Mouse (Mus musculus): Measurements from ENCODE around the gene Mpped2. TPM values are rescaled to one million over a fixed set of nuclear protein-coding genes. Genes with fewer than 3 reads are reported as not detected.

Gene Mpped2
- total RNA-seq, 2 experiments from 2014 or later: 45.7 to 52.7 TPM

- intact Hi-C loops (cut with DNase I): loop anchor here (5.0 to 10.0 kb wide), 4 partner anchors 168 to 263 kb away; no protein-coding TSS in a partner anchor
- DNase-seq (ENCODE audit: extremely low spot score in 1 of 2, low spot score in 2 of 2): no peak
Observed at GRCm38 (mm10) chr2:106694567-106694885, 1.5 kb downstream of the Mpped2 start.

- intact Hi-C loops (cut with DNase I): loop anchor here (5.0 to 10.0 kb wide), 5 partner anchors 87 to 263 kb away; no protein-coding TSS in a partner anchor
- DNase-seq (ENCODE audit: extremely low spot score in 1 of 2, low spot score in 2 of 2): peak in 1 of 2 experiments; percentile 62
Observed at GRCm38 (mm10) chr2:106694886-106695733, 2.0 kb downstream of the Mpped2 start.

GRCm38 (mm10) chr2:106695734-106696022, 2.6 kb downstream of the Mpped2 start:
- DNase-seq (ENCODE audit: extremely low spot score in 1 of 2, low spot score in 2 of 2): no peak
- intact Hi-C loops (cut with DNase I): loop anchor here (5.0 to 10.0 kb wide), 2 partner anchors 87 to 181 kb away; no protein-coding TSS in a partner anchor

- intact Hi-C loops (cut with DNase I): loop anchor here (5.0 to 10.0 kb wide), 2 partner anchors 86 to 182 kb away; no protein-coding TSS in a partner anchor
- no peak for DNase-seq (ENCODE audit: extremely low spot score in 1 of 2, low spot score in 2 of 2)
Observed at GRCm38 (mm10) chr2:106696372-106696771, 3.3 kb downstream of the Mpped2 start.

- DNase-seq (ENCODE audit: extremely low spot score in 1 of 2, low spot score in 2 of 2): no peak
- intact Hi-C loops (cut with DNase I): no loop called here
Observed at GRCm38 (mm10) chr2:106705664-106706063, 12.6 kb downstream of the Mpped2 start.

- intact Hi-C loops (cut with DNase I): no loop called here
- no peak for DNase-seq (ENCODE audit: extremely low spot score in 1 of 2, low spot score in 2 of 2)
Observed at GRCm38 (mm10) chr2:106707136-106707535, 14.1 kb downstream of the Mpped2 start.

GRCm38 (mm10) chr2:106710862-106711477, 17.9 kb downstream of the Mpped2 start:
- no peak for DNase-seq (ENCODE audit: extremely low spot score in 1 of 2, low spot score in 2 of 2)
- intact Hi-C loops (cut with DNase I): no loop called here

- intact Hi-C loops (cut with DNase I): no loop called here
- DNase-seq (ENCODE audit: extremely low spot score in 1 of 2, low spot score in 2 of 2): no peak
Observed at GRCm38 (mm10) chr2:106711506-106711905, 18.4 kb downstream of the Mpped2 start.

- no peak for DNase-seq (ENCODE audit: extremely low spot score in 1 of 2, low spot score in 2 of 2)
- intact Hi-C loops (cut with DNase I): no loop called here
Observed at GRCm38 (mm10) chr2:106713151-106713550, 20.1 kb downstream of the Mpped2 start.

- DNase-seq (ENCODE audit: extremely low spot score in 1 of 2, low spot score in 2 of 2): peak in 1 of 2 experiments; percentile 40
- intact Hi-C loops (cut with DNase I): no loop called here
Observed at GRCm38 (mm10) chr2:106715674-106716364, 22.8 kb downstream of the Mpped2 start.

GRCm38 (mm10) chr2:106716365-106716717, 23.3 kb downstream of the Mpped2 start:
- intact Hi-C loops (cut with DNase I): no loop called here
- DNase-seq (ENCODE audit: extremely low spot score in 1 of 2, low spot score in 2 of 2): no peak

GRCm38 (mm10) chr2:106718888-106719287, 25.8 kb downstream of the Mpped2 start:
- DNase-seq (ENCODE audit: extremely low spot score in 1 of 2, low spot score in 2 of 2): no peak
- intact Hi-C loops (cut with DNase I): no loop called here

- intact Hi-C loops (cut with DNase I): no loop called here
- DNase-seq (ENCODE audit: extremely low spot score in 1 of 2, low spot score in 2 of 2): peak in 1 of 2 experiments; percentile 26
Observed at GRCm38 (mm10) chr2:106719434-106719833, 26.4 kb downstream of the Mpped2 start.

- no peak for DNase-seq (ENCODE audit: extremely low spot score in 1 of 2, low spot score in 2 of 2)
- intact Hi-C loops (cut with DNase I): no loop called here
Observed at GRCm38 (mm10) chr2:106720644-106721043, 27.6 kb downstream of the Mpped2 start.

GRCm38 (mm10) chr2:106722020-106722419, 29.0 kb downstream of the Mpped2 start:
- intact Hi-C loops (cut with DNase I): no loop called here
- DNase-seq (ENCODE audit: extremely low spot score in 1 of 2, low spot score in 2 of 2): no peak

- intact Hi-C loops (cut with DNase I): no loop called here
- peak in 1 of 2 experiments; percentile 31 for DNase-seq (ENCODE audit: extremely low spot score in 1 of 2, low spot score in 2 of 2)
Observed at GRCm38 (mm10) chr2:106729951-106730564, 37.0 kb downstream of the Mpped2 start.

- peak in 1 of 2 experiments; percentile 22 for DNase-seq (ENCODE audit: extremely low spot score in 1 of 2, low spot score in 2 of 2)
- intact Hi-C loops (cut with DNase I): no loop called here
Observed at GRCm38 (mm10) chr2:106730608-106731007, 37.5 kb downstream of the Mpped2 start.

GRCm38 (mm10) chr2:106731478-106731877, 38.4 kb downstream of the Mpped2 start:
- DNase-seq (ENCODE audit: extremely low spot score in 1 of 2, low spot score in 2 of 2): no peak
- intact Hi-C loops (cut with DNase I): no loop called here

GRCm38 (mm10) chr2:106732171-106732570, 39.1 kb downstream of the Mpped2 start:
- intact Hi-C loops (cut with DNase I): no loop called here
- DNase-seq (ENCODE audit: extremely low spot score in 1 of 2, low spot score in 2 of 2): no peak
